Mouse (Mus musculus) stomach, postnatal 0 days (tissue): Measurements from ENCODE around the gene Zfp566. TPM values are rescaled to one million over a fixed set of nuclear protein-coding genes. Genes with fewer than 3 reads are reported as not detected.
"Not testable (repeated sequence)": the region's sequence is repeated elsewhere in the genome, so short reads cannot be mapped to it uniquely, and the experiment has no call there.

ENCODE experiments used
- ATAC-seq: fragments of 200-750 bp; cut with Nextera tagmentation; 2 replicates; pipeline ENCODE4 v1.8.0; 2017; ENCODE audit not compliant: low FRiP score, low TSS enrichment
- DNase-seq: peaks from one replicate; pipeline ENCODE4 v3.0.0-alpha.2; 2016; ENCODE audit warnings: low spot score
- H3K27ac ChIP-seq: fragments of 300-500 bp; sonication (generic); replicated peaks from 2 replicates; pipeline ENCODE4 v1.5.1; 2014; ENCODE audit warnings: mild to moderate bottlenecking, control low read depth
- H3K27me3 ChIP-seq: fragments of 300-500 bp; sonication (generic); 2 replicates; pipeline ENCODE4 v1.6.1; 2014; ENCODE audit warnings: low read length; ENCODE audit not compliant: control insufficient read depth, insufficient read depth
- H3K36me3 ChIP-seq: fragments of 300-500 bp; sonication (generic); 2 replicates; pipeline ENCODE4 v1.6.1; 2014; ENCODE audit warnings: low read length, mixed read lengths; ENCODE audit not compliant: control insufficient read depth, insufficient read depth
- H3K4me1 ChIP-seq: fragments of 300-500 bp; sonication (generic); replicated peaks from 2 replicates; pipeline ENCODE4 v1.6.1; 2014; ENCODE audit warnings: antibody characterized with exemption; ENCODE audit not compliant: control insufficient read depth, insufficient read depth
- H3K4me2 ChIP-seq: fragments of 300-500 bp; sonication (generic); replicated peaks from 2 replicates; pipeline ENCODE4 v1.6.1; 2014; ENCODE audit warnings: low read depth, mild to moderate bottlenecking, control low read depth, moderate library complexity
- H3K4me3 ChIP-seq: fragments of 300-500 bp; sonication (generic); 2 replicates; pipeline ENCODE4 v1.5.1; 2014; ENCODE audit warnings: low read depth, low read length, control low read depth
- H3K9ac ChIP-seq: fragments of 300-500 bp; sonication (generic); 2 replicates; pipeline ENCODE4 v1.6.1; 2014; ENCODE audit warnings: mild to moderate bottlenecking, low read length, control low read depth, mixed read lengths
- H3K9me3 ChIP-seq: fragments of 300-500 bp; sonication (generic); 2 replicates; pipeline ENCODE4 v1.6.1; 2016; ENCODE audit warnings: low read length; ENCODE audit not compliant: control insufficient read depth
- CTCF ChIP-seq: IDR thresholded peaks from 2 replicates; pipeline ENCODE4 v1.5.1; 2016; ENCODE audit warnings: antibody characterized with exemption, low read depth, mild to moderate bottlenecking, moderate library complexity
- EP300 ChIP-seq: optimal IDR thresholded peaks from 2 replicates; pipeline ENCODE3; 2016; ENCODE audit warnings: antibody characterized with exemption
- WGBS: fragments of 180-500 bp; shearing (Covaris S2); extraction: QIAGEN DNeasy Blood & Tissue Kit; methylation state at CpG from one replicate; pipeline ENCODE4 v1.1.7; 2014; 5-methylcytosine and 5-hydroxymethylcytosine counted together
- polyA plus RNA-seq: library from polyadenylated mRNA; unstranded; fragments of >200 nt; fragmentation: Nextera tagmentation; extraction: Ambion mirVana; gene quantifications from 2 replicates; pipeline ENCODE4 v1.2.1, GENCODE M21; 2015

Zfp566 gene
- polyA plus RNA-seq, 1 experiment from 2014 or later = 3.8 TPM

DNA sequence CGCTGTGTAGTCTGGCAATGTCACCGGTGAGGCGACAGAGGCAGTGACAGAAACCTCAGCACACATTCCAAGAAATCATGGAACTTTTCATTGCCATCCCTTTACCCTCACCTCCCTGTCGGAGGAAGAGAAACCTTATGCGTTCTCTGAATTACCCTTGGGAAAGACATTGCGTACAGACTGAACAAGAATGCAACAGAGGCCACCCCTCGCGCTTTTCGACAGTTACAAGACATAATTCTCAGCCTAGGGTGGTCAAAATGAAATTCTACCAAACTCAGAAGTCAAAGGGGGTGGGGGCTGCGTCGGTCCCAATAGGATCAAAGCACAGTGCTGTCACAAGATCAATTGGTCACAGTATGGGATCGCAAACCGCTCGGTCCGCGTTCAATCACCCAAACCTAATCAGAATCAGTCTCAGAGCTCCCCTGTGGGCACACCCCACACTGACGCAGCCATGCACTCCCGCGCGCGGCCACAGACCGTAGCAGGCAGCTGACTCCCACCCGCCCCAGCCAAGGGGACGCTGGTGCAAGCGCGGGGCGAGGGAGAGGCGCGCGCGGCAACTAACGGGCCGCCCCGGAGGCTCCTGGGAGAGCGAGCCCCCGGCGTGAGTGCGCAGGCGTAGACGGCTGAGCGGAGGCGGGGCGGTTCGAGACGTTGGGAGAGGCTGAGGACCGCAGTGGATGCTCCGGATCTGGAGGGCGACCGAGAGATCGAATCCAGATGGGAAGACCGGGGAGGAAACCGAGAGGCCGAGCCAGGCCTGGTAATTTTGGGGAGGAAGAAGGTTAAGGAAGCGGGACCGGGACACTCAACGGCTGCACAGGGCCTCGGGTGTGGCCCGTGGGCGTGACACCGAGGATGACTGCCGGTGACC is 31.2 kb upstream of the Zfp566 start, which contains the start of gene Zfp382:
TSS of gene Zfp382 (plus strand) at position 635 of the 880 bp plus-strand sequence.
- Histone ChIP-seq H3K9me3 (no peaks in the 10 kb centered on the region), H3K9ac (peak within 1 kb of the TSS; percentile 71), H3K27me3 (no peaks in the 10 kb centered on the region), H3K27ac (peak within 1 kb of the TSS; percentile 61), H3K4me1 (no peaks in the 10 kb centered on the region), H3K36me3 (no peaks in the 10 kb centered on the region), H3K4me2 (peak within 1 kb of the TSS; percentile 64), H3K4me3 (peak within 1 kb of the TSS; percentile 63)
- under 1% methylated on average over 61 of the region's 61 CpGs for WGBS
- peak; percentile 92 for ATAC-seq
- DNase-seq = peak; percentile 84
- TF ChIP-seq EP300 (no peak), CTCF (peak; percentile 34)

- not testable (repeated sequence) for H3K4me1 ChIP-seq, H3K27me3 ChIP-seq, H3K4me3 ChIP-seq, H3K9me3 ChIP-seq, H3K36me3 ChIP-seq, ATAC-seq, H3K9ac ChIP-seq, H3K27ac ChIP-seq, DNase-seq, H3K4me2 ChIP-seq
- WGBS = 95% methylated on average over 12 of the region's 12 CpGs
Measured at GRCm38 (mm10) chr7:30117935-30118334, 27.6 kb upstream of the Zfp566 start.

DNA sequence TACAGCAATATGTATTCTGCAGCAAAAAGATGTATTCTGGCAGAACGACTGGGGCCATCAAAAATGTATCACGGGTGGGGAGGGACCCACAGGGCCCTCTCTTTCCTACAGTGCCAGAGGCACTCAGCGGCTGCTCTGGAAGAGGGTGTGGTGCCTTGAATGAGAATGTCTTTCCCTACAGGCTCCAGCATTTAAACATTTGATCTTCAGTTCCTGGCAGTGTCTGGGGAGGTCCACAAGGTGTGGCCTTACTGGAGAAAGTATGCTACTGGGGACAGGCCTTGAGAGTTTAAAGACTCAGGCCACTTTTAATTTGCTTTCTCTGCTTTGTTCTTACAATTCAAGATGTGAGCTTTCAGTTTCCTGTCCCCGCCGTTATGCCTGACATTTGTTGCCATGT is 25.7 kb upstream of the Zfp566 start:
- WGBS = 86% methylated on average over 5 of the region's 5 CpGs

GRCm38 (mm10) chr7:30099297-30099696 is 9.0 kb upstream of the Zfp566 start:
- ATAC-seq (no peak), DNase-seq (no peak)
- Histone ChIP-seq H3K4me2 (no peak overlapping the region), H3K4me1 (peaks cover under 1% of the 10 kb centered on the region; the same call in 1 of the 2 replicates), H3K27ac (no peak overlapping the region), H3K9me3 (0 out of 2 replicates have a peak, but pooled peaks cover 5% of the 10 kb centered on the region), H3K4me3 (no peak overlapping the region), H3K9ac (no peak overlapping the region), H3K27me3 (no peaks in the 10 kb centered on the region), H3K36me3 (peaks cover 23% of the 10 kb centered on the region)
- WGBS = 91% methylated on average over 13 of the region's 13 CpGs
- no peak for TF ChIP-seq EP300
- no peak for TF ChIP-seq CTCF

More for the DNA sequence above, 25.7 kb upstream of the Zfp566 start:
- Histone ChIP-seq H3K4me3 (no peak overlapping the region), H3K36me3 (no peaks in the 10 kb centered on the region), H3K27me3 (no peaks in the 10 kb centered on the region), H3K9me3 (0 out of 2 replicates have a peak, but pooled peaks cover 2% of the 10 kb centered on the region), H3K9ac (no peak overlapping the region), H3K4me1 (no peaks in the 10 kb centered on the region), H3K27ac (no peak overlapping the region), H3K4me2 (no peak overlapping the region)
- DNase-seq (no peak), ATAC-seq (no peak)
- TF ChIP-seq EP300 (no peak), CTCF (no peak)

- 5% methylated on average over 5 of the region's 5 CpGs for WGBS
- H3K9me3 ChIP-seq = no peaks in the 10 kb centered on the region
- peaks cover 7% of the 10 kb centered on the region for H3K36me3 ChIP-seq
- H3K4me1 ChIP-seq = peaks cover 4% of the 10 kb centered on the region; the same call in 1 of the 2 replicates
- H3K27ac ChIP-seq = peak overlapping the region; percentile 45
- H3K9ac ChIP-seq = peak overlapping the region; percentile 50
- peak overlapping the region; percentile 60 for H3K4me2 ChIP-seq
- no peak for DNase-seq
- ATAC-seq = no peak
- H3K4me3 ChIP-seq = peak overlapping the region; percentile 76
- no peaks in the 10 kb centered on the region for H3K27me3 ChIP-seq
- TF ChIP-seq CTCF (no peak), EP300 (no peak)
Measured at GRCm38 (mm10) chr7:30095551-30096125, 5.3 kb upstream of the Zfp566 start.
